Mouse (Mus musculus) granulocyte monocyte progenitor cell, adult 5-6 weeks (primary cell): ENCODE data around the gene Kcnip1. TPM values are rescaled to one million over a fixed set of nuclear protein-coding genes. Genes with fewer than 3 reads are reported as not detected.

Experiments
- ATAC-seq: replicated peaks from 2 replicates; pipeline ENCODE4 v1.8.0; 2016; ENCODE audit warnings: mild to moderate bottlenecking, moderate TSS enrichment, inconsistent platforms; ENCODE audit not compliant: poor library complexity, severe bottlenecking
- total RNA-seq, 2 experiments: library from RNA; stranded (forward) in 1 of 2; stranded (reverse) in 1 of 2; fragments of 200-712, 200-1000 nt in 1 of 2; fragments of >200 nt in 1 of 2; fragmentation: Nextera tagmentation in 1 of 2; gene quantifications; 2 replicates each; pipeline ENCODE4 v1.2.3; 2014 to 2017

The Kcnip1 gene
- total RNA-seq, 2 experiments from 2014 or later = not detected

- ATAC-seq = no peak
Observed at GRCm38 (mm10) chr11:33598986-33599385, 394.0 kb downstream of the Kcnip1 start, which contains the start of gene D130052B06Rik. Gene D130052B06Rik (plus strand): TSS chr11:33599302.

- no peak for ATAC-seq
Observed at GRCm38 (mm10) chr11:33596655-33597054, 396.3 kb downstream of the Kcnip1 start.

- no peak for ATAC-seq
Observed at GRCm38 (mm10) chr11:33592826-33593225, 400.1 kb downstream of the Kcnip1 start.

- no peak for ATAC-seq
Observed at GRCm38 (mm10) chr11:33590771-33591170, 402.2 kb downstream of the Kcnip1 start.

GRCm38 (mm10) chr11:33586614-33587013, 406.3 kb downstream of the Kcnip1 start:
- no peak for ATAC-seq

- ATAC-seq = no peak
Observed at GRCm38 (mm10) chr11:33579621-33580020, 413.3 kb downstream of the Kcnip1 start.

Other genes starting within 250 kb of the Kcnip1 start
- not detected in 2 replicates for gene Kcnmb1, start 30.1 kb downstream of the Kcnip1 start, total RNA-seq (2014; fragmentation: Nextera tagmentation)
- not detected in 2 replicates for gene Kcnmb1, start 30.1 kb downstream of the Kcnip1 start, total RNA-seq (2017)
- gene Lcp2, start 53.8 kb upstream of the Kcnip1 start, total RNA-seq (2014; fragmentation: Nextera tagmentation) = 43.5 and 55.4 TPM in 2 replicates
- 22.0 and 34.6 TPM in 2 replicates for gene Lcp2, start 53.8 kb upstream of the Kcnip1 start, total RNA-seq (2017)
- not detected in 2 replicates for gene 4930469K13Rik, start 105.4 kb upstream of the Kcnip1 start, total RNA-seq (2014; fragmentation: Nextera tagmentation)
- not detected in 2 replicates for gene 4930469K13Rik, start 105.4 kb upstream of the Kcnip1 start, total RNA-seq (2017)
- gene Foxi1, start 214.9 kb upstream of the Kcnip1 start, total RNA-seq (2014; fragmentation: Nextera tagmentation) = not detected in 2 replicates
- not detected in 2 replicates for gene Foxi1, start 214.9 kb upstream of the Kcnip1 start, total RNA-seq (2017)